Mouse (Mus musculus) CH12.LX (cell line): ENCODE results near the gene Nol6. TPM values are rescaled to one million over a fixed set of nuclear protein-coding genes. Genes with fewer than 3 reads are reported as not detected.

ENCODE experiments used
- polyA plus RNA-seq: library from polyadenylated mRNA; unstranded; fragments of >175 nt; gene quantifications from 2 replicates; pipeline ENCODE4 v1.2.1, GENCODE M21; 2012; ENCODE audit warnings: low read depth; ENCODE audit not compliant: insufficient read length
- total RNA-seq, 2 experiments: library from RNA; depleted of rRNA; stranded (reverse); fragments of 300-350 nt in 1 of 2; fragments of >200 nt in 1 of 2; gene quantifications; 2 replicates each; pipeline ENCODE4 v1.2.3; 2012 to 2014

The Nol6 gene
- total and polyA plus RNA-seq, 3 experiments, result 22.0 to 81.5 (median 30.0) TPM

Other genes starting within 250 kb of the Nol6 start
- gene Spink4, start 204.4 kb downstream of the Nol6 start, total RNA-seq (2012; rRNA removed), result not detected in 2 replicates
- not detected in 2 replicates for gene Spink4, start 204.4 kb downstream of the Nol6 start, total RNA-seq (2014; rRNA removed)
- gene Spink4, start 204.4 kb downstream of the Nol6 start, polyA plus RNA-seq, result not detected in 2 replicates
- 105 and 123 TPM in 2 replicates for gene Bag1, start 176.2 kb downstream of the Nol6 start, total RNA-seq (2012; rRNA removed)
- 149 and 190 TPM in 2 replicates for gene Bag1, start 176.2 kb downstream of the Nol6 start, total RNA-seq (2014; rRNA removed)
- gene Bag1, start 176.2 kb downstream of the Nol6 start, polyA plus RNA-seq, result 161 and 193 TPM in 2 replicates
- gene Chmp5, start 176.0 kb downstream of the Nol6 start, total RNA-seq (2012; rRNA removed), result 51.6 and 53.0 TPM in 2 replicates
- gene Chmp5, start 176.0 kb downstream of the Nol6 start, total RNA-seq (2014; rRNA removed), result 86.7 and 88.1 TPM in 2 replicates
- 43.6 and 45.9 TPM in 2 replicates for gene Chmp5, start 176.0 kb downstream of the Nol6 start, polyA plus RNA-seq
- 53.7 and 55.5 TPM in 2 replicates for gene Nfx1, start 153.5 kb downstream of the Nol6 start, total RNA-seq (2012; rRNA removed)
- gene Nfx1, start 153.5 kb downstream of the Nol6 start, total RNA-seq (2014; rRNA removed), result 70.5 and 75.2 TPM in 2 replicates
- gene Nfx1, start 153.5 kb downstream of the Nol6 start, polyA plus RNA-seq, result 87.0 and 89.8 TPM in 2 replicates
- not detected in 2 replicates for gene Aqp7, start 76.3 kb downstream of the Nol6 start, total RNA-seq (2012; rRNA removed)
- not detected in 2 replicates for gene Aqp7, start 76.3 kb downstream of the Nol6 start, total RNA-seq (2014; rRNA removed)
- gene Aqp7, start 76.3 kb downstream of the Nol6 start, polyA plus RNA-seq, result 0.10 TPM in 1 of 2 replicates, not detected in the other
- gene Aqp3, start 26.3 kb downstream of the Nol6 start, total RNA-seq (2012; rRNA removed), result not detected in 2 replicates
- not detected in 2 replicates for gene Aqp3, start 26.3 kb downstream of the Nol6 start, total RNA-seq (2014; rRNA removed)
- gene Aqp3, start 26.3 kb downstream of the Nol6 start, polyA plus RNA-seq, result not detected in 2 replicates
- gene Ube2r2, start 11.3 kb upstream of the Nol6 start, total RNA-seq (2012; rRNA removed), result 30.4 and 31.7 TPM in 2 replicates
- 38.9 and 53.7 TPM in 2 replicates for gene Ube2r2, start 11.3 kb upstream of the Nol6 start, total RNA-seq (2014; rRNA removed)
- gene Ube2r2, start 11.3 kb upstream of the Nol6 start, polyA plus RNA-seq, result 83.7 and 90.9 TPM in 2 replicates
- gene Ubap2, start 150.7 kb upstream of the Nol6 start, total RNA-seq (2012; rRNA removed), result 17.2 and 17.4 TPM in 2 replicates
- 5.4 and 5.7 TPM in 2 replicates for gene Ubap2, start 150.7 kb upstream of the Nol6 start, total RNA-seq (2014; rRNA removed)
- gene Ubap2, start 150.7 kb upstream of the Nol6 start, polyA plus RNA-seq, result 115 and 135 TPM in 2 replicates
- gene Dcaf12, start 190.4 kb upstream of the Nol6 start, total RNA-seq (2012; rRNA removed), result 24.3 and 31.3 TPM in 2 replicates
- 30.8 and 33.7 TPM in 2 replicates for gene Dcaf12, start 190.4 kb upstream of the Nol6 start, total RNA-seq (2014; rRNA removed)
- 36.7 and 42.0 TPM in 2 replicates for gene Dcaf12, start 190.4 kb upstream of the Nol6 start, polyA plus RNA-seq
- 11.5 and 17.0 TPM in 2 replicates for gene Ubap1, start 224.5 kb upstream of the Nol6 start, total RNA-seq (2012; rRNA removed)
- 14.0 and 17.5 TPM in 2 replicates for gene Ubap1, start 224.5 kb upstream of the Nol6 start, total RNA-seq (2014; rRNA removed)
- gene Ubap1, start 224.5 kb upstream of the Nol6 start, polyA plus RNA-seq, result 22.3 and 28.0 TPM in 2 replicates